Mouse (Mus musculus): Measurements from ENCODE around the gene Acod1.

Gene Acod1

GRCm38 (mm10) chr14:103046677-103047076 lies at the start of gene Acod1:
Acod1 (plus strand) TSS chr14:103046977.
- no peak for DNase-seq

- DNase-seq: no peak
These were observed 39.0 kb upstream of the Acod1 start for GRCm38 (mm10) chr14:103007737-103008136.

DNA sequence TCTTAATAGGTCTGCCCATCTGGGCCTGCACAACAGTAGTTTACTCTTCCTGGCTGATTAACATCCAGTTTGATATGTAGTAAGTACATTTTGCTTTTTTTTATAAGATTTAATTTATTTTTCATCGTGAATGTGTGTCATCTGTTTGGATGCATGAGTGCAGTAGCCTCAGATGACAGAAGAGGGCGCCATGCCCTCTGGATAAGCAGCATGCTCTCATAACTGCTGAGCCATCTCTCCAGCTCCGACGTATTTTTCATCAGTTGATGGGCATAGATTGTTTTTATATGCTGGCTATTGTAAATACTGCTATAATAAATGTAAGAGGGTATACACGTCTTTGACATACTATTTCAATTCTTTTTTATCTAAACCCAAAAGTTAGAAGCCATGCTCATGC lies 35.0 kb upstream of the Acod1 start:
- peak; percentile 54 for DNase-seq

DNA sequence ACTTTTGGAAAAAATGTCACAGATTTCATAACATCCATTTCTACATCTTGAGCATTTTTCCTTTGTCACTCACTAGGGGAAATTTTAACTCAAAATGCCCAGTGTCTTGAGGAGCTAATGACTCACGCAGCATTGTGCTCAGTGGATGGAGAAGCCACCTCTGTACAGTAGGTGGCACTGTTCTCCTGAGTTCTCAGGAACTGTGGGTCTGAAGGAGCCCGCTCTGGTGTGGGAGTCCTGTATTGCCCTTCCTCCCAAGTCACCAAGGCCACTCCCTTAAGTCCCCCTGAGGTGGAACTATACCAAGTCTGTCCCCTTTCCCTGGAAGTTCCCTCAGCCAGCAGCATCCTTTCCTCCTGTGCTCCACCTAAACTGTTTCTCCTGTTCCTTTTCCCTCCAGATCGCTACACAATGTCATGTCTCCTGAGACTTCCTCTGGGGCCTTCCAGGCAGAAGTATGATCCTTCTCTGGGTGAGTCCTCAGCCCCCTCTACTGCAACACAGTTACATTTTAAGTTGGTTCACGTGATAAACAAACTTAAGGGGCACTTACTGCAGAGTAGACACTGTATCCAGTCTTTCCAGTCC lies 34.1 kb upstream of the Acod1 start:
- peak; percentile 69 to 80 for DNase-seq

- no peak for DNase-seq
These were observed 29.8 kb upstream of the Acod1 start for GRCm38 (mm10) chr14:103017009-103017408.

- peak; percentile 33 to 34 for DNase-seq
These were observed 26.7 kb upstream of the Acod1 start for GRCm38 (mm10) chr14:103020046-103020445.

- no peak for DNase-seq
These were observed 17.6 kb upstream of the Acod1 start for GRCm38 (mm10) chr14:103029203-103029602.

DNA sequence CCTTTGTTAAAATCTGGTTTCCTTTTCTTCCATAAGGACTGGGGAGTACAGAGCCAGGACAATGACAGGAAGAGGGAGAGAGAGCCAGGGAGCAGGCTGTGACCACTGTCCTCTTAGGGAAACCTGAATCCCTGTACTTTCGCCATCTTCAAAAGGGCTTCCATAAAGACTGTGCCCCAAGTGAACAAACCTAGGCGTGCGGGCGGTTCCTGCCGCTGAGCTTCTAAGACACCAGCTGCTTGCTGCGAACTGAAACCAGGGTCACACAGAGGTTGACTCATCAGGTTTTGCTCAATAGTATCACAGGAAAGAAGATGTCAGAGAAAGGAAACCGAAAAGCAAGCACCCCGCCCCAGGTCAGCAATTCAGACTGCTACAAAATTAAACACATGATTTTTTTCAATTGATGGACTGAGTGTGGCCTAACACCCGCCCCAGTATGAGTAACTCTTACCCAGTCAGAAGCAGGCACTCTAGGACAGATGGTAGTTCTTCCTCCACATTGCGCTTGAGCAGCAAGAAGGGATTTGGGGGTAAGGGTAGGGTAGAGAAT lies 13.4 kb upstream of the Acod1 start:
- peak; percentile 12 to 38 for DNase-seq

DNA sequence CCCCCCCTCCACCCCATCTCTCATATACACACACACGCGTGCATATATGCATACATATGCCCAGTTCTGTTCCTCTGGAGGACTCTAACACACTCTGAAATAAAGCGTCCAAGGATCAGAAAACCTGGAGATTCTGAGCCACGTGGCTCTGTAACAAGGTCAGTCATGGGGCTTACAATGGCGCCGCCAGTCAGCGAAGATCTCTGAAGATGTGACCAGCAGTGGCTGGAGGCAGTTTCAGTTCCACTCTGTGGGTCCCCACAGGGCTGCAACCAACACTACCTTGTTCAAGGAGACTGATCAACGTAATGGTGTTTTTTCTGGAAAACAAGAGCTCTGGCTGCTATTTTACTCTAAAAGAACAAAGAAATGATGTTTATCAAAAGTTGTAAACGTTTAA lies 12.7 kb upstream of the Acod1 start:
- no peak for DNase-seq

DNA sequence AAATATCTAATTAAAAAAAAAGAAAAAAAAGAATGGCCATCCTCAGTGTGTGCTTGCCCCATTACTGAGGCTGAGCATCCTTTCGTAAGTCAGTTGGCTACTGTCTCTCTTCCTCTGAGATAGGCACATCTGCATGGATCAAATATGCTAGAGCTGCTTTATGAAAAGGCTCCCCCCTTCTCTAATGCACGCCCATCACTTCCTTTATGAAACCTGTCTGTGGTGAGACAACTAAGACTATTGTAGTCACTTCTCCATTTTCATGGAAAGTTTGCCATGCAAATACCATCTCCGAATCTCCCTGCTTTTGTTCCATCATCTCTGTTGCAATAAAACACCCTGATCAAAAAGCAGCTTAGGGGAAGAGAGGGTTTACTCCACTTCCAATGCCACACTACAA lies 9.8 kb upstream of the Acod1 start:
- DNase-seq: no peak

DNA sequence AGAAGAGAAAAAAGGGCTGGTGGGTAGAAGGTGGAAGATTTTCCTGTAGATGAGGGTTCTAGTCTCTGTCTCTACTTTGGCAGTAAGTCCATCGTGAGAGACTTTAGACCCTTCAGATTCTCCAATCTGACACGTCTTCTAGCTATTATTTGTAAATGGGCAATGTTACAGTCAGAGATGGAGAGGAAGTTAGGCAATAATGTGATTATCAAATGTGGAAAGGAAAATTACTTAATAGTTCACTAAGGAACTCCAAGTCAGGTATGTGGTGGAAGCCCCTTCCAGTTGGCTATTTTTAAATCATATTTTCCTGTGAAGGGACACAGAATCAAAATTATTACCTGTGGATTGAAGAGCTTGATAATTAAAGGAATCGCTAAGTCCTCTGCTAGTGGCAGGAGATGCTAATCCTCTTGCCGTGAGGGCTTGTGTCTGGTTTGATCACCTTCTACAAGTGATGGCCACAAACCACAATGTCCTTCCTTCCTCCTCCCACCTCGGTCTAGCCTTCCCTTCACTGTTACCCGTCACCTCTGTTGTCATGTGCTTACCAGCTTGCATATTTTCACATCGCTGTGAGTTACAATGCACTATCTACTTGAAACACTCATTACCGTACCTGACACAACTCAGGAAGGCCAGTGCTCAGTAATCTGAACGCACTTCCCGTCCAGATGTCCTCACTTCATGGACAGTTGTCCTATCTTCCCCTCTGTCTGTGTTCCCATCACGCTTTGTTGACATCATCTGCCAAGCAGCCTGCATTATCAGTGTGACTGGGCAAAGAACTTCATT lies 1.7 kb downstream of the Acod1 start:
- DNase-seq: no peak

- DNase-seq: peak; percentile 88 to 90
These were observed 4.5 kb downstream of the Acod1 start for GRCm38 (mm10) chr14:103051159-103051769.

DNA sequence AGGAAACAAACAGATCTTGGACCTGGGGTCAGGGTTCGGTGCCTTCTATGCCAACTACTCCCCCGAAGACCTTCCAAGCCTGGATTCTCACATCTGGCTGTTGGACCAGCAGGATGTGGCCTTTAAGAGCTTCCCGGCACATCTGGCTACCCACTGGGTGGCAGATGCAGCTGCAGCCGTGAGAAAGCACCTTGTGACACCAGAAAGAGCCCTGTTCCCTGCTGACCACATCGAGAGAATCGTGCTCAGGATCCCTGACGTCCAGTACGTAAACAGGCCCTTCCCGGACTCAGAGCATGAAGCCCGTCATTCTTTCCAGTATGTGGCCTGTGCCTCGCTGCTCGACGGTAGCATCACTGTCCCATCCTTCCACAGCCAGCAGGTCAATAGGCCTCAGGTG lies 8.0 kb downstream of the Acod1 start:
- no peak for DNase-seq

DNA sequence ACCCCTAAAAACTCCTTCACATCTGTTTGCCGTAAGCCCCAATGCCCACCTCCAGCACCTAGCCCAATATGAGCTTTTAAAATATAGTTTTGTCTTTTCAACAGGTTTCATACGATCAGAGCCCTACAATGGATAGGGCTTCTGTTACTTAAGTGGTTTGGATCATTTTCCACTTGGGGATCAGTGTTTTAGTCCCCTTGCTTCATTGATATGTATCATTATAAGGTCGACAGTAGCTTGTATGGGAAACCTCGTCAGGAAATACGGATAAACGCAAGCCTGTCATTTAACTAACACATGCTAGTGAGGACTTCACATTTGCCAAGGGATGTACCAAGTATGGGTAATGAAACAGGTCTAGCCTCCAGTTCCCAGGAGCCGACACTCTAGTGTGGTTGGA lies 9.8 kb downstream of the Acod1 start:
- no peak for DNase-seq

- DNase-seq: no peak
These were observed 12.2 kb downstream of the Acod1 start for GRCm38 (mm10) chr14:103058998-103059397.

DNA sequence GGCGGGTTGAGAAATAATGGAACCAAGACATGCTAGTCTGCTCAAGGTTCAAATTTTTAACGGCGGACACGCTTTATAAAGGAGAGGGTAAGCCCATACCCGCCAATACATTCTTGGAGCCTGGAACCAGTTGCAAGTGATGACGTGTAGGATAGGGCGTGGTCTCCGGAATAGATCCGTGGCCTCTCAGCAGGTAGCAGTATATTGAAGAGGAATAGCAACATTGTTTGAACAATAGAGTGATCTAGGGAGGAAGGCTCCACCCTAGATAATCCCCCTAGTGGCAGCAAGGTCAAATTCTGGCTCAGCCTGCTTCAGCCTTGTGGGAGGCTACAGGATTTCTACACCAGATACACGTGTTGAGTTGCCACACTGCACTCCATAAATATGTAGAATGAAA lies 12.7 kb downstream of the Acod1 start:
- DNase-seq: no peak

DNA sequence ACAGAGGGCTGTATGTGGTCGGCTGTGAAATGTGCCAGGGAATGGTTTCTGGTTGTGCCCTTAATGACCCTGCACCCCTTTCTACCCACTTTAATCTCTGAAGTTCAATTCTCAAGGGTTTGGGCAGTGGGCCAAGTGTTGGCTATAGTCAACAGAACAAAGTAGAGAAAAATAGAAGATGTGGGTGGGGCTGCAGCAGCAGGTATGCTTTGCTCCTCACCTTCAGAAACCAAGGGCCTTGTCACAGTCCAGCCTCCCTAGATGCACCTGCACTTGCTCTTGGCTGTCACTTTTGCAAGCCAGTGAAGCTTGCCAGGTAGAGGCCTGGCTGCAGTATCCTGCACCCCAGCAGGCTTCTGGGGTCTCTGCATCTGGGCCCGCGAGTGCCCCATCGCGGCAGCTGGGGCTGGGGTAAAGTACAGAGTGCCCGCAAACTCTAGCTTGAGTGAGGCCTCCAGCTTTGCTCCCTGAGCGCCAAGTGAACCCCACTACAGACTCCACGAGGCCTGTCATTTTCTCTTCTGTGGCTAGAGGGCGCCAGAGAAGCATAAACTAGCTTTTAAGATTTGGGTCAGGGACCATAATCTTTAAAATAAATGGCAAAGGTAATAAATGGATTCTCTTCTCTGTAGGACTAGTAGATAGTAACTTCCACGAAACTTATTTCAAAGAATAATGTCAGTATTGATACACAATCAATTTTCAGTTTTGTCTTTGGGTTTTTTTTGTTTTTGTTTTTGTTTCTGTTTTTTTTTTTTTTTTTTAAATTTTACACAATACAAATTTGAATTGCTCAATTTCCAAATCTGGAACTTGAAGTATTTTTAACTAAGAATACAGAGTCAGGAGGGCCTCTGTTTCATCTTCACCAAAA lies 18.8 kb downstream of the Acod1 start:
- peak; percentile 87 for DNase-seq

DNA sequence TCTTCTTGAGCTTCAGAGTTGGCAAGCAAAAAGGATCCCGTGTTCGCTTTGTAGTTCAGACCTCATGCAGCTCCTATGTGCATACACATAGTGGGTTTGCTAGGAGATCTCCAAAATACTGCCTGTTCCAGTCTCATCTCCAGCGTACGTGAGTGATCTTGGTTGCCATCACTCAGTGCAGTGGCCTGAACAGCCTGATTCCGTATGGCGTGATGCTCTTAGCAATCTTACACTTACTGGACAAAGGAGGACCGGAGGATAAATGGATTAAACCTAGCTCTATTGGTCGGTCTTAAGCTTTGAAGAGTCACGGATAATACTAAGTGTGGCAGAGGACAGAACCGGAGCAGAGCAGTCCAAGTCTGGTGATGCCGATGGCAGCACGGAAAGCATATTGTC lies 22.7 kb downstream of the Acod1 start:
- DNase-seq: no peak

DNA sequence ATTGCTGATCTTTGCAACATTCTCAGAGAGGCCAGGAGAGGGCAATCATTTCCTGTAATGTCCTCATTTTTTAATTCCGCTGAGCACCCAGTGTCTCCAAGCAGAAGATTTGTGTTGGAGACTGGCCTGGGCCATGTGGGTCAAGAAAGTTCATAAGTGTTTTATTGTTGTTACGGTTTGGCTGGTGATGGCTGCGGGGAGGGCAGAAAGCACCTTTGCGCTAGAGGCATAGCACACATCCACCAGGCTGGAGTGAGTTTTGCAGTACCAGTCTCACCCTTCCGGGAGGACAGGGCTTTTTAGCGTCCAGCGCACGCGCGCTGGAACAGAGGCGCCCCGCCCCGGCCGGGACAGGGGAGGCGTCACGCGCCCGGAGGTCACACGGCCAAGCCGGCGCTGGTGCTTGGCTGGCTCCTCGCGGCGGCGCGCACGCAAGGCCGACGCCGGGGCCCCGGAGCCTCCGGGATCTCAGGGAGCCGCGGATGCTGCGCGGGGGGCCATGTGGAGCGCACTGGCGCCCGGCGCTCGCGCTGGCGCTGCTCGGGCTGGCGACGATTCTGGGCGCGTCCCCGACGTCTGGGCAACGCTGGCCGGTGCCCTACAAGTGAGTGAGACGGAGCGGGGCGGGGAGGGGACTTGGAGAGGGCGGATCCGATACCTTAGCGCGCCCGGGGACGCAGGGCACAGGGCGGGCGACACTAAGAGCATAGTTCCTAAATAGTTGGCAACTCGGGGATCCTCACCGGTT lies 23.3 kb downstream of the Acod1 start, which contains the start of gene Cln5:
Gene Cln5, plus strand, starts transcription at position 353 of the 748 bp plus-strand sequence.
- DNase-seq: peak; percentile 94 to 97

DNA sequence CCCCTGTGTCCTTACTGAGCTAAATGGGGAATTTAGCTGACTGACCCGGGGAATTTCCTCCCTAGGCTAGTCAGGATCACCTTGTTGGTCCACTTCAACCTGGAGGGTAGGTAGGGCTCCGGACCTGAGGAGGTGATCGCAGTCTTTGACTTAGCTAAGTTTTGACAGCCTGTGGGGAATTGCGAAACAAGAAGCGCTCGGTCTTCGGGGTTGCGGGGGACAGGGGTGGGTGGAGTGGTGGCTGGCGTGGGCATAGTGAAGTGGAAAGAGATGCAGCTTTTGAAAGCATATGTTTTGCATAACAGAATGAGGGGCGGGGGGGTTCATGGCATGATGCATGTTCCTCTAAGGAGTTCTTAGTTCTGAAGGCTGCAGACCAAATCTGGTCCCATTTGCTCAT lies 24.0 kb downstream of the Acod1 start:
- peak in 1 of 2 experiments; percentile 25 for DNase-seq

DNA sequence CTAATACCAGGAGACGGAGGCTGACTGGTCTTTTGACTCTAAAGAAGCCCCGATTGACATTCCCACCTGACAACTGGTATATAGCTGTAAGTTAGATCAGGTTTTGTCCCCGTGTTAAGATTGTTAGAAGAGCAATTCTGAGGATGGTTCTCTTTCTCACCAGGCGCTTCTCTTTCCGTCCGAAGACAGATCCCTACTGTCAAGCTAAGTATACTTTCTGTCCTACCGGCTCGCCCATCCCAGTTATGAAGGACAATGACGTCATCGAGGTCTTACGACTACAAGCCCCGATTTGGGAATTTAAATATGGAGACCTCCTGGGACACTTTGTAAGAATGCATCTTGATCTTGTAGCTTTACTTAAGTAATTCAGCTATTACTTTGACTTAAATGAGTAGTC lies 24.7 kb downstream of the Acod1 start:
- no peak for DNase-seq

GRCm38 (mm10) chr14:103072731-103073130 lies 26.0 kb downstream of the Acod1 start:
- DNase-seq: no peak

Measured in kidney, postnatal 4 days (tissue).